Mouse (Mus musculus) kidney, adult 8-10 months (tissue): ENCODE measurements at regions not wholly inside any gene's neighbourhood (a gene's known extent, or its start where the extent isn't known, plus 50 kb on each side); places are given as distances from the start of the nearest gene placed in this dataset.

ENCODE experiments used
- DNase-seq, 2 experiments: peaks; one replicate each; pipeline ENCODE4 v3.0.0; 2022

GRCm38 (mm10) chr14:98937933-98938332 lies 56.2 kb downstream of the Rpl36a-ps1 start:
- DNase-seq = no peak

GRCm38 (mm10) chr14:98937373-98937772 lies 56.7 kb downstream of the Rpl36a-ps1 start:
- DNase-seq = no peak

- no peak for DNase-seq
Measured at GRCm38 (mm10) chr14:98933371-98933916, 60.7 kb downstream of the Rpl36a-ps1 start.

- peak; percentile 56 to 83 for DNase-seq
Measured at GRCm38 (mm10) chr14:98929276-98929675, 64.8 kb downstream of the Rpl36a-ps1 start.

- DNase-seq = no peak
Measured at GRCm38 (mm10) chr14:98908234-98908633, 85.9 kb downstream of the Rpl36a-ps1 start.

GRCm38 (mm10) chr14:98898876-98899275 lies 95.2 kb downstream of the Rpl36a-ps1 start:
- no peak for DNase-seq

GRCm38 (mm10) chr14:98897390-98897789 lies 96.7 kb downstream of the Rpl36a-ps1 start:
- no peak for DNase-seq

- DNase-seq = no peak
Measured at GRCm38 (mm10) chr14:98895933-98896332, 98.2 kb downstream of the Rpl36a-ps1 start.

GRCm38 (mm10) chr14:98892670-98893069 lies 101.4 kb downstream of the Rpl36a-ps1 start:
- DNase-seq = no peak

- DNase-seq = no peak
Measured at GRCm38 (mm10) chr14:98891252-98891947, 102.7 kb downstream of the Rpl36a-ps1 start.

- no peak for DNase-seq
Measured at GRCm38 (mm10) chr14:98887588-98887987, 106.5 kb downstream of the Rpl36a-ps1 start.

- no peak for DNase-seq
Measured at GRCm38 (mm10) chr14:98886982-98887381, 107.1 kb downstream of the Rpl36a-ps1 start.

GRCm38 (mm10) chr14:98882586-98882985 lies 111.5 kb downstream of the Rpl36a-ps1 start:
- no peak for DNase-seq

- DNase-seq = no peak
Measured at GRCm38 (mm10) chr14:98877956-98878355, 116.2 kb downstream of the Rpl36a-ps1 start.

GRCm38 (mm10) chr14:98873446-98873845 lies 120.7 kb downstream of the Rpl36a-ps1 start:
- DNase-seq = no peak

GRCm38 (mm10) chr14:98869888-98870287 lies 124.2 kb downstream of the Rpl36a-ps1 start:
- DNase-seq = no peak

- DNase-seq = no peak
Measured at GRCm38 (mm10) chr14:98866880-98867279, 127.2 kb downstream of the Rpl36a-ps1 start.

- DNase-seq = peak; percentile 64 to 65
Measured at GRCm38 (mm10) chr14:98864001-98864400, 130.1 kb downstream of the Rpl36a-ps1 start.

- peak; percentile 72 to 79 for DNase-seq
Measured at GRCm38 (mm10) chr14:98863598-98863997, 130.5 kb downstream of the Rpl36a-ps1 start.

GRCm38 (mm10) chr14:98862095-98862735 lies 131.9 kb downstream of the Rpl36a-ps1 start:
- DNase-seq = no peak

GRCm38 (mm10) chr14:98858801-98859200 lies 135.3 kb downstream of the Rpl36a-ps1 start:
- DNase-seq = no peak

GRCm38 (mm10) chr14:98848500-98848899 lies 145.6 kb downstream of the Rpl36a-ps1 start:
- peak; percentile 27 to 58 for DNase-seq

- DNase-seq = no peak
Measured at GRCm38 (mm10) chr14:98844221-98844620, 149.9 kb downstream of the Rpl36a-ps1 start.

- DNase-seq = no peak
Measured at GRCm38 (mm10) chr14:98834316-98834715, 159.8 kb downstream of the Rpl36a-ps1 start.
